Mouse (Mus musculus): Measurements from ENCODE around the gene Csad. TPM values are rescaled to one million over a fixed set of nuclear protein-coding genes. Genes with fewer than 3 reads are reported as not detected.
A peak's percentile ranks its signal among the peaks of the same experiment; 100 is the strongest.

The Csad gene
- 37.4 and 76.7 TPM in 2 replicates for total RNA-seq (2017)

- ATAC-seq (replicated peaks in 1 of 2; ENCODE audit: insufficient read depth in 1 of 2, low FRiP score in 2 of 2, low TSS enrichment in 1 of 2, low read depth in 1 of 2, poor library complexity in 2 of 2, severe bottlenecking in 2 of 2), result no peak
Measured at GRCm38 (mm10) chr15:102204674-102205505, at the start of gene Csad. TSS of gene Csad (minus strand) at chr15:102204724.

- ATAC-seq (replicated peaks in 1 of 2; ENCODE audit: insufficient read depth in 1 of 2, low FRiP score in 2 of 2, low TSS enrichment in 1 of 2, low read depth in 1 of 2, poor library complexity in 2 of 2, severe bottlenecking in 2 of 2), result no peak
Measured at GRCm38 (mm10) chr15:102250521-102250920, 46.0 kb upstream of the Csad start.

GRCm38 (mm10) chr15:102249967-102250366, 45.4 kb upstream of the Csad start:
- no peak for ATAC-seq (replicated peaks in 1 of 2; ENCODE audit: insufficient read depth in 1 of 2, low FRiP score in 2 of 2, low TSS enrichment in 1 of 2, low read depth in 1 of 2, poor library complexity in 2 of 2, severe bottlenecking in 2 of 2)

GRCm38 (mm10) chr15:102249251-102249691, 44.7 kb upstream of the Csad start:
- no peak for ATAC-seq (replicated peaks in 1 of 2; ENCODE audit: insufficient read depth in 1 of 2, low FRiP score in 2 of 2, low TSS enrichment in 1 of 2, low read depth in 1 of 2, poor library complexity in 2 of 2, severe bottlenecking in 2 of 2)

GRCm38 (mm10) chr15:102248812-102249191, 44.3 kb upstream of the Csad start:
- no peak for ATAC-seq (replicated peaks in 1 of 2; ENCODE audit: insufficient read depth in 1 of 2, low FRiP score in 2 of 2, low TSS enrichment in 1 of 2, low read depth in 1 of 2, poor library complexity in 2 of 2, severe bottlenecking in 2 of 2)

GRCm38 (mm10) chr15:102248131-102248811, 43.7 kb upstream of the Csad start:
- no peak for ATAC-seq (replicated peaks in 1 of 2; ENCODE audit: insufficient read depth in 1 of 2, low FRiP score in 2 of 2, low TSS enrichment in 1 of 2, low read depth in 1 of 2, poor library complexity in 2 of 2, severe bottlenecking in 2 of 2)

- 0 out of 4 replicates have a peak, but pooled peaks have one; percentile 2 to 14 for ATAC-seq (replicated peaks in 1 of 2; ENCODE audit: insufficient read depth in 1 of 2, low FRiP score in 2 of 2, low TSS enrichment in 1 of 2, low read depth in 1 of 2, poor library complexity in 2 of 2, severe bottlenecking in 2 of 2)
Measured at GRCm38 (mm10) chr15:102247252-102248130, 43.0 kb upstream of the Csad start.

GRCm38 (mm10) chr15:102246866-102247251, 42.3 kb upstream of the Csad start:
- ATAC-seq (replicated peaks in 1 of 2; ENCODE audit: insufficient read depth in 1 of 2, low FRiP score in 2 of 2, low TSS enrichment in 1 of 2, low read depth in 1 of 2, poor library complexity in 2 of 2, severe bottlenecking in 2 of 2), result peak; percentile 30 to 46; a peak in 3 of 4 replicates

- ATAC-seq (replicated peaks in 1 of 2; ENCODE audit: insufficient read depth in 1 of 2, low FRiP score in 2 of 2, low TSS enrichment in 1 of 2, low read depth in 1 of 2, poor library complexity in 2 of 2, severe bottlenecking in 2 of 2), result peak; percentile 8 to 27; a peak in 1 of 4 replicates
Measured at GRCm38 (mm10) chr15:102245891-102246741, 41.6 kb upstream of the Csad start.

- no peak for ATAC-seq (replicated peaks in 1 of 2; ENCODE audit: insufficient read depth in 1 of 2, low FRiP score in 2 of 2, low TSS enrichment in 1 of 2, low read depth in 1 of 2, poor library complexity in 2 of 2, severe bottlenecking in 2 of 2)
Measured at GRCm38 (mm10) chr15:102245461-102245881, 40.9 kb upstream of the Csad start.

GRCm38 (mm10) chr15:102244306-102245191, 40.0 kb upstream of the Csad start:
- ATAC-seq (replicated peaks in 1 of 2; ENCODE audit: insufficient read depth in 1 of 2, low FRiP score in 2 of 2, low TSS enrichment in 1 of 2, low read depth in 1 of 2, poor library complexity in 2 of 2, severe bottlenecking in 2 of 2), result no peak

GRCm38 (mm10) chr15:102243229-102244190, 39.0 kb upstream of the Csad start:
- peak; percentile 84 to 86 for ATAC-seq (replicated peaks in 1 of 2; ENCODE audit: insufficient read depth in 1 of 2, low FRiP score in 2 of 2, low TSS enrichment in 1 of 2, low read depth in 1 of 2, poor library complexity in 2 of 2, severe bottlenecking in 2 of 2)

GRCm38 (mm10) chr15:102242404-102243228, 38.1 kb upstream of the Csad start:
- no peak for ATAC-seq (replicated peaks in 1 of 2; ENCODE audit: insufficient read depth in 1 of 2, low FRiP score in 2 of 2, low TSS enrichment in 1 of 2, low read depth in 1 of 2, poor library complexity in 2 of 2, severe bottlenecking in 2 of 2)

- no peak for ATAC-seq (replicated peaks in 1 of 2; ENCODE audit: insufficient read depth in 1 of 2, low FRiP score in 2 of 2, low TSS enrichment in 1 of 2, low read depth in 1 of 2, poor library complexity in 2 of 2, severe bottlenecking in 2 of 2)
Measured at GRCm38 (mm10) chr15:102240607-102241006, 36.1 kb upstream of the Csad start.
